Mouse (Mus musculus): ENCODE data around the gene Slc12a8.

GRCm38 (mm10) chr16:33474381-33474780, 42.7 kb upstream of the Slc12a8 start:
- TF ChIP-seq CTCF (IDR thresholded peaks at IDR 0.05; ENCODE audit: extremely low read depth, insufficient read depth, low read length), result no peak
- TF ChIP-seq POLR2A (IDR thresholded peaks at IDR 0.05; ENCODE audit: extremely low read depth, insufficient read depth, low read length), result no peak

All from cortical plate, adult 2 months (tissue).